Mouse (Mus musculus) kidney, adult 2 months (tissue): Measurements from ENCODE around the gene Ficd.

Experiments
- CTCF ChIP-seq: fragments of 200-500 bp; conservative IDR thresholded peaks from 2 replicates; pipeline ENCODE4 v1.5.1; 2011; ENCODE audit warnings: low read depth, mild to moderate bottlenecking, control low read depth, low read length, moderate library complexity, mixed read lengths; ENCODE audit not compliant: insufficient read depth, insufficient read length
- POLR2A ChIP-seq: fragments of 200-500 bp; IDR thresholded peaks from one replicate; pipeline ENCODE4 v1.6.1; 2011; ENCODE audit warnings: low read depth, low read length, control low read depth

GRCm38 (mm10) chr5:113789075-113789788 is 53.6 kb downstream of the Ficd start:
- no peak for TF ChIP-seq POLR2A
- no peak for TF ChIP-seq CTCF
